Mouse (Mus musculus): Measurements from ENCODE around the gene Olfr937. TPM values are rescaled to one million over a fixed set of nuclear protein-coding genes. Genes with fewer than 3 reads are reported as not detected.

Gene Olfr937
- polyA plus RNA-seq (2017; shearing (Covaris generic)) = not detected

DNA sequence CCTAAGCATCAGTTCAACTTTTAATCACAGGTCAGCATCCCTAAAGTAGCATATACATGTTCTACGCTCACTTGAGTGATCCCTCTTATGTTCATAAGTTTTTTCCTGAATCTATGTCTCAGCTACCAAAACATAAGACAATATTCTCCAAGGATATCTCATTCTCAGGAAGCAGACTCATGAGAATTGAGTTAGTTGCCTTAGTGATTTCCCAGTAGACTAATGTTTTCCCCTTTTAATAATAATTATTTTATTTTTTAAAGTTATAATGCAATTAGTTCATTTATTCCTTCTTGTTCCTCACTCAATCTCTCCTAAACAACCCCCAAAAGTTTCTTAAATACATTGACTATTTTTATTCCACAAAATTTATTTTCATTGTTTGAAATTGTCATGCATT lies at the start of gene Olfr937:
TSS of gene Olfr937 (minus strand) at position 101 of the 400 bp plus-strand sequence.

DNA sequence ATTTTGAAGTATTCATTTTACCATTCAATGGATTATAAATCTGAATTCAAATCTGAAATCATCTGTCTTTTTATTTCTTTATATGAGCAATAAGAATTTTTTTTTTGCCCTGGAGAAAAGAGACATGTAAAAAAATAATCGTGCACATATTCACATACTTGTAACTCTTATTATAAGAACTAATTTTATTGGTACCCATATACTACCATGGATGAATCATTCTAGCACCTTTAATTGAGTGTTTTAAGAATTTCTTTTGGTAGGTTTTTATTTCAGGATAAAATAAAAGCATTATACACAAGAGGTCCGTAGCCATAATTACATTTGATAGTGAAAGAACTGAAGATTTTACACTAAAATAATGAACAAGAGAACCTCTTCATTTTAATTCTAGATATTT lies 14.0 kb upstream of the Olfr937 start, which contains the start of gene Olfr938:
TSS of gene Olfr938 (minus strand) at position 101 of the 400 bp plus-strand sequence.

GRCm38 (mm10) chr9:39023277-39023676 lies 41.5 kb downstream of the Olfr937 start, which contains the start of gene Olfr146:
Gene Olfr146, minus strand, starts transcription at chr9:39023377.

Other genes starting within 250 kb of the Olfr937 start
- 1 to 10 TPM in 1 of 2 experiments, not detected in 1; 1.5 TPM for gene Olfr923, start 238.4 kb downstream of the Olfr937 start, polyA plus RNA-seq (2017; shearing (Covaris generic))
- not detected for gene Olfr924, start 220.5 kb downstream of the Olfr937 start, polyA plus RNA-seq (2017; shearing (Covaris generic))
- gene Olfr26, start 209.9 kb downstream of the Olfr937 start, polyA plus RNA-seq (2017; shearing (Covaris generic)) = under 1 TPM in 1 of 2 experiments, not detected in 1; 0.31 TPM
- not detected for gene Olfr926, start 187.8 kb downstream of the Olfr937 start, polyA plus RNA-seq (2017; shearing (Covaris generic))
- not detected for gene Olfr930, start 135.1 kb downstream of the Olfr937 start, polyA plus RNA-seq (2017; shearing (Covaris generic))
- under 1 TPM in 1 of 2 experiments, not detected in 1; 0.18 TPM for gene Olfr933, start 92.6 kb downstream of the Olfr937 start, polyA plus RNA-seq (2017; shearing (Covaris generic))
- gene Olfr934, start 76.6 kb downstream of the Olfr937 start, polyA plus RNA-seq (2017; shearing (Covaris generic)) = not detected
- gene Olfr935, start 65.3 kb downstream of the Olfr937 start, polyA plus RNA-seq (2017; shearing (Covaris generic)) = under 1 TPM in 1 of 2 experiments, not detected in 1; 0.16 TPM
- gene Olfr146, start 41.6 kb downstream of the Olfr937 start, polyA plus RNA-seq (2017; shearing (Covaris generic)) = under 1 TPM in 1 of 2 experiments, not detected in 1; 0.99 TPM
- not detected for gene Olfr938, start 13.9 kb upstream of the Olfr937 start, polyA plus RNA-seq (2017; shearing (Covaris generic))
- not detected for gene Olfr27, start 63.2 kb upstream of the Olfr937 start, polyA plus RNA-seq (2017; shearing (Covaris generic))
- gene Olfr943, start 101.4 kb upstream of the Olfr937 start, polyA plus RNA-seq (2017; shearing (Covaris generic)) = 1 to 10 TPM in 1 of 2 experiments, under 1 TPM in 1; 0.19 to 1.1 TPM
- gene Olfr944, start 137.0 kb upstream of the Olfr937 start, polyA plus RNA-seq (2017; shearing (Covaris generic)) = not detected
- not detected for gene Olfr1537, start 185.0 kb upstream of the Olfr937 start, polyA plus RNA-seq (2017; shearing (Covaris generic))
- gene Olfr945, start 211.9 kb upstream of the Olfr937 start, polyA plus RNA-seq (2017; shearing (Covaris generic)) = under 1 TPM in 1 of 2 experiments, not detected in 1; 0.24 TPM